Mouse (Mus musculus): ENCODE measurements around the gene Frmd4a.

- TF ChIP-seq CTCF (IDR thresholded peaks at IDR 0.05; ENCODE audit: extremely low read depth, insufficient read depth, insufficient read length, insufficient replicate concordance) (no peak), POLR2A (IDR thresholded peaks at IDR 0.05; ENCODE audit: low read depth, low read length) (no peak)
Measured at GRCm38 (mm10) chr2:4541330-4541729, 523.8 kb downstream of the Frmd4a start.

Data from spleen, adult 2 months (tissue).